Mouse (Mus musculus): Measurements from ENCODE around the gene Camsap3. TPM values are rescaled to one million over a fixed set of nuclear protein-coding genes. Genes with fewer than 3 reads are reported as not detected.
A peak's percentile ranks its signal among the peaks of the same experiment; 100 is the strongest.
"Not testable (repeated sequence)": the region's sequence is repeated elsewhere in the genome, so short reads cannot be mapped to it uniquely, and the experiment has no call there.

Gene Camsap3
- polyA plus RNA-seq, 1 experiment from 2014 or later: 11.6 TPM

DNA sequence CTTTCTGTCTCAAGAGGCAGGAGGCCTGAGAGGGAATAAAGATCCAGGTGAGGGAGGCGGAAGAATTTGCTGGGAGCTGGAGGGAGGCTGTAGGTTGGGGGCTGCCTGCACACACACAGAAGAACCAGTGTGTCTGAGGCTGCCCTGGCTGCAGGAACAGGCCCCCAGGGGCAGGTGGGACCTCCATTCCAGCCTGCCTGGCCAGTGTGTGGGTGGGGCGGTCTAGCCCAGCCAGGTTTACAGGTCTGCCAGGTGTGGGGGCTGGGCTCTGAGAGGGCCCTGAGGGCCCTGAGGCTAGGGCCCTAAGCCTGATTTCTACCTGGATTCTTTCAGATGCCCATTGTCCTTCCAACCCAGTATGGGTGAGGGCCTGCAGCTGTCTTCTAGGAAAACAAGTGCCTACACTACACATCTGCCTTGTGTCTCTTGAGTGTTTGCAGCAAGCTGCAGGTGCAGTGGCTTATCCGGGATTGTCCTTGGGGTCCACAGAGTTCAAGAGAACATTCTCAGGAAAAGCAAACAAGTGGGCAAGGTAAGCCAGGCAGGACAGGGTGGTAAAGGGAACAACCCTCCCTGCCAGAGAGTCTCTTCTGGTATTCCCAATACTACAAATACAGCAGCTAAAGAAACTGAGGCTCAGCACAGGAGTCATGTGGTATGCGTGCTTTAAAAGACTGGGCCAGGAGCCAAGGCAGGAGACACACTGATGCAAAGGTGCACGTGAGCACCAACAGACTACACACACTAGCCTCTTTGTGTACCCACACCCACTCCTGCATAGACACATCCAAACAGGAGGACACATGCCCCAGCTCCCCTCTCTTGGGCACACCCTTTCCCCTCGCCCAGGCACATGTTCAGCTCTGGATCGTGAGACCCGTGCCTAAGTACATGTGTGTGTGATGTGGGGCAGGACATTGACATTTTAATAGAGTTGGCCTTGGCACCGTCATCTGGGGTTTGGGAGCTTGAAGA is 7.4 kb upstream of the Camsap3 start:
- H3K36me3 ChIP-seq: no peaks in the 10 kb centered on the region
- no peaks in the 10 kb centered on the region for H3K9me3 ChIP-seq
- ATAC-seq (ENCODE audit: insufficient number of reproducible peaks, low FRiP score, low TSS enrichment, low read depth): peak; percentile 48; the same call in 1 of the 2 replicates
- no peak overlapping the region for H3K4me2 ChIP-seq
- no peak overlapping the region for H3K4me3 ChIP-seq
- H3K27me3 ChIP-seq: no peaks in the 10 kb centered on the region
- peak overlapping the region; percentile 57 for H3K27ac ChIP-seq
- no peak overlapping the region for H3K9ac ChIP-seq
- peaks cover 17% of the 10 kb centered on the region for H3K4me1 ChIP-seq
- 39% methylated on average over 9 of the region's 9 CpGs for WGBS

DNA sequence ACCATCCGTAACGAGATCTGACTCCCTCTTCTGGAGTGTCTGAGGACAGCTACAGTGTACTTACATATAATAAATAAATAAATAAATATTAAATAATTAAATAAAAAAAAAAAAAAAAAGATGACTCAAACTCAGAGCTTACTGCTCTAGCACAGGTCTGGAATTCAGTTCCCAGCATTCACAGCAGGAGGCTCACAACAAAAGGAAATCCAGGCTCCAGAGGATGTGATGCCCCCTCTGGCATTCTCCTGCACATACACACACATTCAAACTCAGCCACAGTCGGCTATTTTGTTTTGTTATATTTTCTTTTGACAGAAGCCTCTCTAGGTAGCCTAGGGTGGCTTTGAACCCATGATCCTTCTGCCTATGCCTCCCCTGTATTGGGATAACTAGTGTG is 5.1 kb upstream of the Camsap3 start:
- H3K4me3 ChIP-seq; ATAC-seq (ENCODE audit: insufficient number of reproducible peaks, low FRiP score, low TSS enrichment, low read depth); H3K4me2 ChIP-seq; H3K36me3 ChIP-seq; H3K9ac ChIP-seq; H3K9me3 ChIP-seq; H3K27me3 ChIP-seq; H3K27ac ChIP-seq: not testable (repeated sequence)
- 90% methylated on average over 3 of the region's 3 CpGs for WGBS
- peaks cover 12% of the 10 kb centered on the region for H3K4me1 ChIP-seq

DNA sequence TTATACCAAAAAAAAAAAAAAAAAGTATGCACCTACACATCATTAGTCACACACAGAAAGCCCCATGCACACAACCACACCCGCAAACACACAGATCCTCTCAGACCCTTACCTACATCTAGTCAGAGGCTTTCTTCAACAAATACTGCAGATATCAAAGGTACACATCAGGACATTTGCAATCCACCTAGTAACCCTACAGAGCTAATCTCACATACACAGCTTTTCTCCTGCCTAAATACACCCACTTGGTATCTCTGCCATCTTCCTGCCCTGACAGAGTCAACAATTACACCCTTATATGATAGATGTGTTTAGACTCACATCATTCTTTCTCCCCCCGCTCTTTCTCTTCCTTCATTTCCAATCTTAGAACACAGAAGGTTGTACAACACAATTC is 641 bp upstream of the Camsap3 start:
- no peak overlapping the region for H3K27ac ChIP-seq
- H3K4me1 ChIP-seq: peaks cover 7% of the 10 kb centered on the region
- 89% methylated on average over 2 of the region's 2 CpGs for WGBS
- no peak overlapping the region for H3K9ac ChIP-seq
- H3K4me2 ChIP-seq: no peak overlapping the region
- no peak for ATAC-seq (ENCODE audit: insufficient number of reproducible peaks, low FRiP score, low TSS enrichment, low read depth)
- no peaks in the 10 kb centered on the region for H3K36me3 ChIP-seq
- no peaks in the 10 kb centered on the region for H3K9me3 ChIP-seq
- no peaks in the 10 kb centered on the region for H3K27me3 ChIP-seq
- no peak overlapping the region for H3K4me3 ChIP-seq

DNA sequence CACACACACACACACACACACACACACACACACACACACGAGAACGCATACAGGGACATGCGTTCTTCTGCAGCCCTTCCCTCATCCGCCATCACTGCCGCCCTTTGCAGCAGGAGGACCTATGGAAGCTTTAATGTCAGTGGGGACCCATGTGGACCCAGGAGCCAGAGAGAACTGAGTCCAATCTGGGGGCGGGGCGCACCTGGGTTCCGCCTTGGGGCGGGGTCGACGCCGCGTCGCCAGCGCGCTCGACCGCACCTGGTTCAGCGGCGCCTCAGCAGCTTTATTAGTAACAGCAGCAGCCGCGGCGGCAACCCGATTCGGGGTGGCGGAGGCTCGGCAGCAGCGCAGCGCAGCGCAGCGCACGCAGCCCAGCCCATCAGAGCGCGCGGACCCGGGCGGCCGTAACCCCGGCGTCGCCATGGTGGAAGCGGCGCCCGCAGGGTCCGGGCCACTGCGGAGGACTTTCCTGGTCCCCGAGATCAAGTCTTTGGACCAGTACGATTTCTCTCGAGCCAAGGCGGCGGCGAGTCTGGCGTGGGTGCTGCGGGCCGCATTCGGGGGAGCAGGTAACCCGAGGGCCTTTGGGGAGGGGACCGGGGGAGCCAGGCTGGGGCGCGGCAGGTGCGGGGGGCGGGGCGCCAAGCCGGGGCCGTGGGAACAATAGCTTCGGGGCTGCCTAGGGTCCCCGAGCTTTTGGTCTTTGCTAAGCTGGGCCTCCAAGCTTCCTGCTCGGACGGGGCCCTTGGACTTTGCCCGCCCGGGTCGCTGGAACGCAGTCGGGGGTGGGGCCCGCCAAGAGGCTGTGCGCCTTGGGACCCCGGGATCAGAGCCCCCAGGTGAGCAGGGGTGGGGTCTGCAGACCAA is 531 bp downstream of the Camsap3 start:
- peak overlapping the region; percentile 67; the same call in 1 of the 2 replicates for H3K27ac ChIP-seq
- H3K27me3 ChIP-seq: no peaks in the 10 kb centered on the region
- peaks cover 7% of the 10 kb centered on the region for H3K4me1 ChIP-seq
- no peaks in the 10 kb centered on the region for H3K9me3 ChIP-seq
- H3K4me3 ChIP-seq: peak overlapping the region; percentile 63
- ATAC-seq (ENCODE audit: insufficient number of reproducible peaks, low FRiP score, low TSS enrichment, low read depth): peak; percentile 50; the same call in 1 of the 2 replicates
- H3K36me3 ChIP-seq: no peaks in the 10 kb centered on the region
- peak overlapping the region; percentile 82 for H3K4me2 ChIP-seq
- peak overlapping the region; percentile 42 for H3K9ac ChIP-seq
- WGBS: under 1% methylated on average over 76 of the region's 77 CpGs

DNA sequence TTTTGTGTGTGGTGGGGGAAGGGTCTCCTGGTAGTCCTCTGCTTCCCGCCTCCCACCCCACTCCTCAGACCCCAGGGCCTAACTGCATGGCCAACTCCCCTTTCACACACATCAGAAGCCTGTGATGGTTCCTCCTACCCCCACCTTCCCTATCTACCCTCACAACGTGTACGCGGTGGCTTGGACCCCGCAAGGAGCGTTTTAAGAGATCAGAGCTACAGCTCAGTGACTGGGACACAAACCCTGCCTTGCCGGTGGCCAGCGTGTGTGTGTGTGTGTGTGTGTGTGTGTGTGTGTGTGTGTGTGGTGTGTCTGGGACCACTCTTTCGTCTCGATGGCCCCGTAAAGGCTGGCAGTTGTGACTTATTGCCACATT is 1.2 kb downstream of the Camsap3 start:
- peak overlapping the region; percentile 63 for H3K4me3 ChIP-seq
- ATAC-seq (ENCODE audit: insufficient number of reproducible peaks, low FRiP score, low TSS enrichment, low read depth): 0 out of 2 replicates have a peak, but pooled peaks have one; percentile 30
- H3K36me3 ChIP-seq: no peaks in the 10 kb centered on the region
- no peaks in the 10 kb centered on the region for H3K9me3 ChIP-seq
- 3% methylated on average over 11 of the region's 11 CpGs for WGBS
- no peaks in the 10 kb centered on the region for H3K27me3 ChIP-seq
- H3K4me1 ChIP-seq: peaks cover 7% of the 10 kb centered on the region
- H3K9ac ChIP-seq: peak overlapping the region; percentile 42
- peak overlapping the region; percentile 82 for H3K4me2 ChIP-seq
- peak overlapping the region; percentile 67; the same call in 1 of the 2 replicates for H3K27ac ChIP-seq

DNA sequence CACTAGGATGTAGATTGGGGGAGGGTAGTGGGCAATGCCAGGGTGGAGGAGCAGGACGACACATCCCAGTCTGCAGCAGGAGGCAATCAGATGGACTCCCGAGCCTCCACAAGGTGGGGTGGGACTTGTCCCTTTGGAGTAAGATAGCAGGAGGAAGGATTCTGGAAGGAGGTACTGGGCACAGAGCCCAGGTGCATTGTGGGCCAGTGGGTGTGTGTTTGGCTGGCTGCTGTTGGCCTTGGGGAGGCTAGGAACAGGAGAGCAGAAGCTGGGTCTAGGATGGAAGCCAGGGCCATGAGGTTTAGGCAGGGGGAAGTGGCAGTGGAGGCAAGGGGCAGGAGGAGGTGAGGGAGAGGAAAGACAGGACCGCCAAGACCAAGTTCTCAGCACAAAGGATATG is 6.4 kb downstream of the Camsap3 start:
- no peak for ATAC-seq (ENCODE audit: insufficient number of reproducible peaks, low FRiP score, low TSS enrichment, low read depth)
- Histone ChIP-seq H3K36me3 (0 out of 2 replicates have a peak, but pooled peaks cover 3% of the 10 kb centered on the region), H3K9me3 (no peaks in the 10 kb centered on the region), H3K4me3 (no peak overlapping the region), H3K27ac (no peak overlapping the region), H3K27me3 (no peaks in the 10 kb centered on the region), H3K4me2 (no peak overlapping the region), H3K4me1 (no peaks in the 10 kb centered on the region), H3K9ac (no peak overlapping the region)
- 74% methylated on average over 3 of the region's 3 CpGs for WGBS

DNA sequence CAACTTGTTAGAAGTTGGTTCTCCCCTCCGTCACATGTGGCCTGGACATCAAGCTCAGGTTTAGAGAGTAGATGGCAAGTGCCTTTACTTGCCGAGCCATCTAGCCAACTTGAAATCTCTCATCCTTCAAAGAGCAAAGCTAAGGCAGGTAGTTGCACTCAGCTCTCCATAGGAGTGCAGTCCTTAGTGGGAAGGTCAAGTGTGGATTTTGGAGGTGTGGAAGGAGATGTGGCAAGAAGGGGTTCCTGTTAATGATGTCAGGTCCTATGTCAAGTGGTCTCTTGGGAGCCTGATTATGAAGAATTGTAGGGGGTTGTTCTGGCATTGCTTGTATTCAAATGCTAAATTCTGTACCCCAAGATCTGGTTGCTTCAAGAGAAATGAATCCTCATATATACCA is 7.4 kb downstream of the Camsap3 start:
- Histone ChIP-seq H3K9me3 (no peaks in the 10 kb centered on the region), H3K4me1 (no peaks in the 10 kb centered on the region), H3K4me2 (no peak overlapping the region), H3K27ac (no peak overlapping the region), H3K9ac (no peak overlapping the region), H3K4me3 (no peak overlapping the region), H3K27me3 (no peaks in the 10 kb centered on the region), H3K36me3 (0 out of 2 replicates have a peak, but pooled peaks cover 9% of the 10 kb centered on the region)
- WGBS: 84% methylated on average over 2 of the region's 2 CpGs
- no peak for ATAC-seq (ENCODE audit: insufficient number of reproducible peaks, low FRiP score, low TSS enrichment, low read depth)

DNA sequence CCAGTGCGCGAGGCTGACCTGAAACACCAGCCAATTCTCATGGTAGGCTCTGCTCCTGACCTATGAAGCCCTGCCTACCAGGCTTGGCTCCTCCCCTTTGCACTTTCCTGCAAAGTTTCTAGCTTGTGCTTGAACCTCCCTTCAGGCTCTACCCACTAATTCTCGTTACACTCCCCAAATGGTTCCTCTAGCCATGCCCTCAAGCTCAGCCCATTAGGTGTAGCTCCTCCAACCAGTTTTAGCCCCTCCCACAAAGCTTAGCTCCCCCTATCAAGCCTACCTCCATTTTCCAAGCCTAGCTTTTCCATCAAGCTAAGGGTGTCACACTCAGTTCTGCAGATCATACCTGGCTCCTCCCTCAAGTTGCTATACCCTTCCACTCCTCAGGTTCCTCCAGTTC is 11.0 kb downstream of the Camsap3 start:
- no peak for ATAC-seq (ENCODE audit: insufficient number of reproducible peaks, low FRiP score, low TSS enrichment, low read depth)
- Histone ChIP-seq H3K9ac (no peak overlapping the region), H3K4me2 (no peak overlapping the region), H3K4me1 (no peaks in the 10 kb centered on the region), H3K27me3 (no peaks in the 10 kb centered on the region), H3K4me3 (no peak overlapping the region), H3K36me3 (peaks cover 28% of the 10 kb centered on the region), H3K27ac (no peak overlapping the region), H3K9me3 (no peaks in the 10 kb centered on the region)
- 56% methylated on average over 3 of the region's 3 CpGs for WGBS

DNA sequence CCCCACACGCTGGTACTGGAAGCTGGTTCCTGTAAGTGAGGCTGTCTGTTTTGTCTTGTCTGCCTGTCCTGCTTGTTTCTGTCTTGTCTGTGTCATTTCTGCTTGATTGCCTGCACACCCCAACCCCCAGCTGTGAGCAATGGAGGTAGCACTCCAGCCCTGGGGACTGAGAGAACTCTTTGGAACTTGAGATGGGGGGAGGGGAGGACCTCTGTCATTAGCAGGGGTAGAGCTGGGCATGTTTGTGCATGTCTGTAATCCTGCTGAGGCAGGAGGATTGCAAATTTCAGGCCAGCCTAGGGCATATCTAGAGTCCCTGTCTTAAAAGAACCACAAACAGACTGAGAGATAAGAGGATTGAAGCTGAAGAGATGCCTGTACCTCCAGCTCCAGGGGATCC is 12.1 kb downstream of the Camsap3 start:
- ATAC-seq (ENCODE audit: insufficient number of reproducible peaks, low FRiP score, low TSS enrichment, low read depth): no peak
- 65% methylated on average over 1 of the region's 1 CpGs for WGBS
- H3K9ac ChIP-seq: no peak overlapping the region
- peaks cover 39% of the 10 kb centered on the region for H3K36me3 ChIP-seq
- H3K27ac ChIP-seq: no peak overlapping the region
- no peak overlapping the region for H3K4me2 ChIP-seq
- H3K27me3 ChIP-seq: no peaks in the 10 kb centered on the region
- no peaks in the 10 kb centered on the region for H3K4me1 ChIP-seq
- no peaks in the 10 kb centered on the region for H3K9me3 ChIP-seq
- H3K4me3 ChIP-seq: no peak overlapping the region

DNA sequence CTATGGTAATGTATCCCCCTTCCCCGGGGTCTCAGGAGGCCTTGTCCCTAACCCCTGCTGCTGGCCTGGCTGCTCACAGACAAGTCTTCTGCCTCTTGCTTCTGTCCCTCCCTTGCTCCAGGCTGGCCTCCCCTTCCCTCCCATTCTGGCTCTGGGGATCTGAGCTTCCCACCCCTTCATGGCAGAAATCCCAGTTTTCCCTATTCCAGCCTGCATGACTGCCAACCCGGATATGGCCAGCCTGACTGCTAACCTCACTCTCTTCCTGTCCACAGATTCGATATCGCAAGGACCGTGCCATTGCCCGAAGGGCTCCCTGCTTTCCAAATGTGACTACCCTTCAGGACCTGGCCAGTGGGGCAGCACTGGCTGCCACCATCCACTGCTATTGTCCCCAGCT is 13.3 kb downstream of the Camsap3 start:
- no peaks in the 10 kb centered on the region for H3K9me3 ChIP-seq
- no peak overlapping the region for H3K4me2 ChIP-seq
- WGBS: 82% methylated on average over 6 of the region's 6 CpGs
- H3K4me3 ChIP-seq: no peak overlapping the region
- H3K27ac ChIP-seq: no peak overlapping the region
- no peaks in the 10 kb centered on the region for H3K27me3 ChIP-seq
- no peak for ATAC-seq (ENCODE audit: insufficient number of reproducible peaks, low FRiP score, low TSS enrichment, low read depth)
- no peaks in the 10 kb centered on the region for H3K4me1 ChIP-seq
- peaks cover 42% of the 10 kb centered on the region for H3K36me3 ChIP-seq
- no peak overlapping the region for H3K9ac ChIP-seq

DNA sequence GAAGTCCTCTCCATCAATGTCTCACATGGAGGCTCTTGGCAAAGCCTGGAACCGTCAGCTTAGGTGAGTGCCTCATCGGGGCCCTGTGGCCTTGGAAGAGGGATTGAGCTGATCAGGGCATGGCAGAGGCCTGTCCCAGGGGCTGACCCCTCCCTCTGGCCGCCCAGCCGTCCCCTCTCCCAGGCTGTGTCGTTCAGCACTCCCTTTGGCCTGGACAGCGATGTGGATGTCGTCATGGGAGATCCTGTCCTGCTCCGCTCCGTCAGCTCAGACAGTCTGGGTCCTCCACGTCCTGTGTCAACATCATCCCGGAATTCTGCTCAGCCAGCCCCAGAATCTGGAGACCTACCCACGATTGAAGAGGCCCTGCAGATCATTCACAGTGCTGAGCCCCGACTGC is 16.3 kb downstream of the Camsap3 start:
- 77% methylated on average over 13 of the region's 13 CpGs for WGBS
- no peak for ATAC-seq (ENCODE audit: insufficient number of reproducible peaks, low FRiP score, low TSS enrichment, low read depth)
- Histone ChIP-seq H3K27ac (no peak overlapping the region), H3K4me2 (no peak overlapping the region), H3K27me3 (no peaks in the 10 kb centered on the region), H3K4me3 (no peak overlapping the region), H3K36me3 (peaks cover 60% of the 10 kb centered on the region), H3K9me3 (no peaks in the 10 kb centered on the region), H3K9ac (no peak overlapping the region), H3K4me1 (no peaks in the 10 kb centered on the region; the same call in 1 of the 2 replicates)

DNA sequence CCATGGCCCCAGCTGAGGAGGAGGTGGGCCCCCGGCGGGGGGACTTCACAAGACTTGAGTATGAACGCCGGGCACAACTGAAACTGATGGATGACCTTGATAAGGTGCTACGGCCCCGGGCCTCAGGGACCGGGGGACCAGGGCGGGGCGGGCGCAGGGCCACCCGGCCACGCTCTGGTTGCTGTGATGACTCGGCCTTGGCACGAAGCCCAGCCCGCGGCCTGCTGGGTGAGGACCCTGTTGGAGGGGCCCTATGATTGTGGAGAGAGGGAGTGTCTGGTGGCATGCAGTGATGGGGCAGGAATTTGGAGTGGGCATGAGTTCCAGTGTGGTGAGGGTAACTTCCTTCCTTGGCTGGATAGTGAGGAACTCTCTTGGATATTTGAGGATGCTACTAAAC is 19.5 kb downstream of the Camsap3 start:
- H3K4me3 ChIP-seq: no peak overlapping the region
- peaks cover 76% of the 10 kb centered on the region for H3K36me3 ChIP-seq
- no peak for ATAC-seq (ENCODE audit: insufficient number of reproducible peaks, low FRiP score, low TSS enrichment, low read depth)
- WGBS: 81% methylated on average over 16 of the region's 16 CpGs
- H3K4me1 ChIP-seq: peaks cover 5% of the 10 kb centered on the region; the same call in 1 of the 2 replicates
- H3K9ac ChIP-seq: no peak overlapping the region
- no peak overlapping the region for H3K27ac ChIP-seq
- no peaks in the 10 kb centered on the region for H3K9me3 ChIP-seq
- H3K27me3 ChIP-seq: no peaks in the 10 kb centered on the region
- no peak overlapping the region for H3K4me2 ChIP-seq

All from limb, embryonic 15.5 days (tissue).